Mouse (Mus musculus) kidney, postnatal 25 days (tissue): ENCODE measurements around the gene Fubp3.

ENCODE experiments used
- DNase-seq, 2 experiments: peaks; one replicate each; pipeline ENCODE4 v3.0.0; 2021; ENCODE audit warnings: mixed read lengths in 2 of 2

Gene Fubp3

DNA sequence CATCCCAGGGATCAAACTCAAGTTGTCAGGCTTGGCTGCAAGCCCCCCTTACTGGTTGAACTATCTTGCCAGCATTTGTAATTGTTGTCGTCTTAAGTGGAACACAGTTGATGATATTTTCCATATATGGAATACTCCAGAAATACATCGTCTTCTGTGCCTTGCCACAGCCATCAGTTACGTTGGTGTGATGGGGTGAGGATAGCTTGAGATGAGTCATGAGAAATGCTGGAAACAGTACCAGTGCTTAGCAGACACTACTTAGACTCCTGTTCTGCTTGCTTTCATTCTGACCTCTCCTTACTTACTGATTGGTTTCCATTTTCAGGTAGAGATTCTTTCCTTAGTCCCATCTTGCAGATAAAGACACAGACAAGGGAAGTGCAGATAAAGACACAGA lies 61.1 kb downstream of the Fubp3 start:
- DNase-seq: no peak

DNA sequence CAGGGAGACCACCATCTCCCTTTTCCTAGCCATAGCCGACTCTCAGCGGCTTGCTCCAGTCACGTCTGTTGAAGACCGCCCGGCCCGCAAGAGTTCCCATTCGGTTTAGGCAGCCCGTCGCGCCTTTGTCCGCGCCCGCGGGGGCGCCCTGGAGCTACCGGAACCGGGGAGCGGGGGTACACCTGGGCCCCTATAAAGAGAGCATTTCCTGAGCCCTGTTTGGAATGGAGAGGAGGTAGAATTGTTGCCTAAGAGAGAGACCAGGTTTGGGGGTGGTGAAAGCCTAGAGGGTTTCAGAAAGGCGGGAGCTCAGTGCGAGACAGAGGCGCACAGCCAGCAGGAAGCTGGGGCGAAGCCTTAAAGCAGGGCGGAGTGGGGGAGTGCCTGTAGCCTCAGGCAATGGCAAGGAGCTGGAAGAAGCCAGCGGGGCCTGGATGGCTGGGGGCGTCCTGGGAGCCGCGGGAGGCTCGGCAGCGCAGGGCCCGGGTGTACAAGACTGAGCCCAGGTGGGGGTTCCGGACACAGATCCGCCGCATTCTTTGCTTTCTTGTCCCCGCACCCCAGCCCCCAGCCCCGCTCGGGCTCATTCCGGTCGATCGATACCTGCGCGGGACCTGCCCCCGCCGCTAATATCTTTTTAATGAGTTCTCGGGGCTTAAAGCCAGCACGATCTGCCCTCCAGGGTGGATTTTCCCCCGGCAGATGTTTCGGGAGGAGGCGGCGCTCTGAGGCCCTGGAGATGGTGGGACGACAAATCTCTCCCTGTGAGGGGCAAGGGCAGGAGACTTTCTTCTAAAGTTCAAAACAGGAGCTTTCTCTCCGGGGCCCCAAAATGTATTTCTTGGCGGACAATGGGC lies 63.1 kb downstream of the Fubp3 start:
- no peak for DNase-seq

DNA sequence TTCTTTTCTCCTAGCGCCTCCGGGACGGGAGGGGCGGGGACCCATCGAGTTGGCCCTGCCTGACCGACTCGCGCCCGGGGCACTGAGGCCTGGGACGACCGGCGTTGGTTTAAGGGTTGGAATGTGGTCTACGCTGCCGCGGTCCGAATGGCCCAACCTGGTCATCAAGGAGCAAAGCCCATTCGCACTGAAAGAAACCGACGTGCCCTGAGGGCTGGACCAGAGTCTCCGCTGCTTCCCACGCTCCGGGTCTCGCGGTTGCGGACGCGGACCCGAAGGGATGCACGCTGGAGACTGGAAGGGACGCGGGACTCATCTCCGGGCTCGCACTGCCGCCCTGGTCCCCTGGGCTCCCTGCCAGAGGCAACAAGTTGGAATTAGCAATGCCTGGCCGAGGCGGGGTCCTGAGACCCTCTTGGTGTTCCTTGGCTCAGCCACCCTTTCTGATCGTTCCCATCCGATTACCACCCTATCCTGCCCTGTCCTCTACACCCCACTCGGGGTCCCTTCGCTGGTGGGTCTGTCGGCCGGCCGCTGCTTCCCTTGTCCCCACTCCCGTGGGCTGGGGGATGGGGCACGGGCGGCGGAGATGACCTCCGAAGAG lies 63.8 kb downstream of the Fubp3 start:
- no peak for DNase-seq

DNA sequence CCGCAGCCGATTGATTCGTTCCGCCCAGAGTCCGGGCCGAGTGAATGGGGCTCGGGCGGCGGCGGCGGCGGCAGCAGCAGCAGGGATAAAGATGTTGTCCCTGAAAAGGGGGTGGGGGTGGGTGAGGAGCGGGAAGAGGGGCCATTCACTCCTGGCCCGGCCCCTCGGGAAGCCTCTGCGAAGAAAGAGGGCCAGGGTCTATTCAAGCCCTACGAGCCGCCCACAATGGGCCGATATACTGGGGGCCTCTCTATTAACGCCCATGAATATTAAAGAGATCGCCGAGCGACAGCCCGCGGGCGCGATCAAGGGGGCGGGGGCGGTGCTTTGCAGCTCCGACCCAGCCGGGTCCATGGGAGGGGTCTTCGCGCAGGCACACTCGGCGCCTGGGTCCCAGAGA lies 64.3 kb downstream of the Fubp3 start:
- peak in 1 of 2 experiments; percentile 18 for DNase-seq

DNA sequence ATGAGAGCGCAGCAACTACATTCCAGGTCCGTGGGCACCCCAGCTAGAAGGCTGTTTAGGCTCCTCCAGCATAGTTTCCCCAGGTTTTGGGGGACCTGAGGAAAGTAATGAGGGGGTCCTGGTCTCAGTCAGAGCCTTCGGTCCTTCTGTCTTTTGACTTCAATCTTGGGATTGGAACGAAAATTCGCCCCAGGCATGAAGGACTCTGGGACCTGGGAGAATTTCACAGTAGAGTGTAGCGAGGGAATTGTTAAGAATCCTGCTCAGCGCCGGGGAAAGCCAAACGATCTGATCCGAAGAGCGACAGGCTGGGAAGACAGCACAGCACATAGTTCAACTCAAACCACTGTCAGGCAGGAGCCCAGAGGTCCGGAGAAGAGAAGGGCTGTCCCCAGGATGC lies 64.9 kb downstream of the Fubp3 start:
- no peak for DNase-seq

DNA sequence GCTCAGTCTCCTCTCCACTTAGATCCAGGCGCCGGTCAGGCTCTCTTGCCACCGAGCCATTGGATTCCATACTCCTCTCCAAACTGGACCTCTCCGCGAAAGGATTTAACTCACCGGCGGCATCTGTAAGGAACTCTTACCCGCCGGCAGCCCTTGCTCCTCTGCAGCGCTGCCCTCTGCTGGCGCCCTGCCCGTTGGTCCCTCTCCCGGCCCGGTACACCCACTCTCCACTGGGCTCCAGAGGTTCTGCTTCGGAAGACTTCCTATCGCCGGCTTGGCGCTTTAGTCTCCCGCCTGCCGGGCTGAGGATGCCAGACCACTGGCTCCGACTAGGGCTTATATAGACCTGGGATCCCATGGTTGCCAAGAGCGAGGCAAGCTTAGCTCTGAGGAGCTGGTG lies 65.4 kb downstream of the Fubp3 start:
- DNase-seq: peak; percentile 69 to 74

DNA sequence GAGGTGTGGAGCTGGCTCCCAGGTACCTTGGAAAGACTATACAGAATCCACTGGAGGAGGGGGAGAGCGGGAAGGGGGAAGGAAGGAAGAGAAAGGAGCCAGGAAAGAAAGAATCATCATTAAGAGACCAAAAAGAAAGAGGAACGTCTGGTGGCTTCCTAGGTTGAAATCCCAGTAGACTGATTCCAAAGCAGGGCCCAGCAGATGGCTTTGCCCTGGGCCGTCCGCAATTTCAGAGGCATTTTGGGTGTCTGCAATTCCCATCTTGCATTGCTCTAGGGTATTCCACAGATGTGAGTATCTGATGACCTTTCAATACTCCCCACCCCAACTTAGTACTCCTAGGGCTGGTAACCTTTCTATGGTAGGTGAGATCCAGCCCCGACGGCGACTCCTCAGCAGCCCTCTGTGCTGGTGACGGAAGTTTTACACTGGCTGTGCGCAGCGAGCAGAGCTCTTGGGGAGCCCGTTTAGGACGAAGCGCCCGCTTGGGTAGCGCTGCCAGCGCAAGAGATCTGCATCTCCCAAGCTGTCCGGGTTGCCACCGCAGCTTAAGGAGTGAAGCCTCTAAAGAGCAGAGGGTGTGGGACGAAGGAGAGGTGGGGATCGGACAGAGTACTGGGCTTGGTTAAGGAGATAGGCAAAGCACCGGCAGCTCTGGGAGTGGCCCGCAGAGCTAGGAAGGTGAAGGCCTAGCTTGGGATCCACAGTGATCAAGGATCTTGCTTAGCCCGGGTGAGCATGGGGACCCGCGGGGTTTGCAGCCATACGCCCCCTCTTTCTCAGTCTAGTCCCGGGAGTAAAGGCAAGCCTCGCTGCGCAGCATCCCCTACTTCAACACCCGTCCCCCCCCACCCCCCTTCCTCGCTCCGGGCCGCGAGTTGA lies 66.4 kb downstream of the Fubp3 start:
- no peak for DNase-seq

DNA sequence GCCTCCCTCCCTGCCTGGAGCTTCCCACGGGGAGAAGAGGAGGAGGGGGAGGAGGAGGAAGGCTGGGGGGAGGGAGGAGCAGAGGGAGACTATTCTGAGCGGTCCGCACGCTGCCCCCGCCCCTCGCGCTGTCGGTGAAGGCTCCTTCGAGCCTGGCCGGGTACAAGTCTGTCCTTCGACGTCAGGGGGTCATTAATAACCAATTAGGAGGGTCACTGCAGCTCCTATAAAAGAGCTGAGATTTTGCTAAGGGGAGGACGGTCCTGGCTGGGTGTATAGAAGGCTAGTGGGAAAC lies 67.0 kb downstream of the Fubp3 start:
- DNase-seq: no peak

DNA sequence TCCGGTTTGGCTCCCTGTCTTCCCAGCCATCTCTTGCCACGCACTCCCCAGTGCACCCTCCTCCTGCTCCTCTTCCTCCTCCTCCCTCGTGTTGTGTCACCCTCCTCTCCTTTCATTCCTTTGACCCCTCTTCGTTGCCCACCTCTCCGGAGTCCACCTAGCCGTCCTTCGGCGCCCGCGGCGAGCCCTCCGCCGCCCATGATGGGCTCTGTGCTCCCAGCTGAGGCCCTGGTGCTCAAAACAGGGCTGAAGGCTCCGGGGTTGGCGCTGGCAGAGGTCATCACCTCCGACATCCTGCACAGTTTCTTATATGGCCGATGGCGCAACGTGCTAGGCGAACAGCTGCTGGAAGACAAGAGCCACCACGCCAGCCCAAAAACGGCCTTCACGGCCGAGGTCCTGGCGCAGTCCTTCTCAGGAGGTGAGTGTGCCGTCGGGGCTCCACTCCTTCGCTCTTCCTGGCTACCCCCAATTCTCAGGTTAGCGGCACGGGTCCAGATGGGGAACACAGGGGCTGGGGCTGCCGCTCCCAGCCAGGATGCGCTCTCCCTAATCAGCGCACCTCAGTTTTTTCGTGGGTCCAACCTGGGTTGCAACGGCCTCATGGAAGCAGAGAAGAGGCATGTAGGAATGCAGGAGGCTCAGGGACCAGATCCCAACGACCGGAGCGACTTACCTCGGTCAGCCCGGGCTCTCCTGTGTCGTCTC lies 67.6 kb downstream of the Fubp3 start, which contains the start of gene Prdm12:
TSS of gene Prdm12 (plus strand) at position 137 of the 708 bp plus-strand sequence.
- DNase-seq: no peak

DNA sequence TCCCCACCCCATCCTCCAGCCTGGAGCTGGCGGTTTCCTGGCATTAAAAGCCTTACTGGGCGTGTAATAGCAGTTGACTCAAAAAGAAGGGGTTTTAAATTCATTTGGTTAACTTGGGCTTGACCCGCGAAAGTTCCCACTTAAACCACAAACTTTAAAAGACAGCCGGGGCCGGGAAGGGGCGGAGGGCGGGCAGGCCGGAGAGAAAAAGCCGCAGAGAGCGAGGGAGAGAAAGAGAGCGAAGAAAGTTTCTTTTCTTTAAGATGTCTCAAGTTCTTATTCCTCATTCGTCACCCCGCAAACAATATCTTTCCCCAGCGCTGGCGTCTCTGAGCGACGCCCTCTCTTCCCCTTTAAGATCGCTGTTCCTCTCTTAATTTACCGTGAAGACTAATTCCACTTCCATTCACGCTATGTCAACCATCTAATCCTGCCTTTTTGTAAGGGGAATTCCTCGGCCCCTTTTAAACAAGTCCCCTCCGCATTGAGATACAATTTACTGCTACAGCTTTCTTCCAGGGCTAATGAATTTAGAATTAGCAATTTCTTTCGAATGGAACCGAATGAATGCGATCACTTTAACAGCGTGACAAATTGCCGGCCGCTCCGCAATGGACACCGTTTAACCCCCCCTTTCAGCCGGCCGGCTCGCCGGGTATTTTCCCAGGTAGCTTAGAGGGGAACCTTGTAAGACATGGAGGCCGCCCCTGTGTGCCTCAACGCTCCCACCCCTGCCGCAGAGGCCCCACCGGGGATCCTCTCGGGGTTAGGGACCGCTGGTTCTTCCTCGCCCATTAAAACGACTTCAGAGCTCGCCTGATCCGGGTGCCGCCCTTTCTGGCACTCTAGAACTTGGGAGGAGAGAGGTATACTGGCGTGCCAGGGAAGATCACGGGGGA lies 68.4 kb downstream of the Fubp3 start:
- DNase-seq: no peak

DNA sequence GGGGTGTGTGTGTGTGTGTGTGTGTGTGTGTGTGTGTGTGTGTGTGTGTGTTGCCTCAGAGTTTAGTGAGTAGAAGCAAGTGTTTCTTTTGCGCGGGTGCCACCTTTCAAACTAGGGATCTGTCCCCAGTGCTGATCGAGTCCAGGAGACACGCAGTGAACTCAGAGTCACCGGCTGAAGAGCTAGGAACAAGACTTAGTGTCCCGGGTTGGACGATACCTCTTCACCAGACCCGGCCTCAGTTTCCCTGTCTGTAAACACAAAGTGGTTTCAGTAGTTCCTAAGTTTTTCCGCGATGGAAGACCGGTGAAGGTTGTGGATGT lies 69.0 kb downstream of the Fubp3 start:
- no peak for DNase-seq

DNA sequence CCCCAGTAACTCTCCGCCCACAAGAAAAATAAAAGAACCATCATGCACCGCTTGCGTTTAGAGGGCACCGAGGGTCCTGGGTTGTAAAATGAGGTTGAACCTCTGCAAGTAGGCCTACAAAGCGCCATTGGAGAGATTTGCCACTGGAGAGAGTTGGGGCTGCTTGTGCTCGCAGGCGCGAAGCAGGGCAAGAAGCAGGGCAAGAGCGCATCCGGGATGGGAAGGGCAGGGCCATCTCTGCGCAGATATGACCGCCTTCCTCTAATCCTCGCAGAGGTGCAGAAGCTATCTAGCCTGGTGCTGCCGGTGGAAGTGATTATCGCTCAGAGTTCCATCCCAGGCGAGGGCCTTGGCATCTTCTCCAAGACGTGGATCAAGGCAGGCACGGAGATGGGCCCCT lies 69.5 kb downstream of the Fubp3 start:
- no peak for DNase-seq

DNA sequence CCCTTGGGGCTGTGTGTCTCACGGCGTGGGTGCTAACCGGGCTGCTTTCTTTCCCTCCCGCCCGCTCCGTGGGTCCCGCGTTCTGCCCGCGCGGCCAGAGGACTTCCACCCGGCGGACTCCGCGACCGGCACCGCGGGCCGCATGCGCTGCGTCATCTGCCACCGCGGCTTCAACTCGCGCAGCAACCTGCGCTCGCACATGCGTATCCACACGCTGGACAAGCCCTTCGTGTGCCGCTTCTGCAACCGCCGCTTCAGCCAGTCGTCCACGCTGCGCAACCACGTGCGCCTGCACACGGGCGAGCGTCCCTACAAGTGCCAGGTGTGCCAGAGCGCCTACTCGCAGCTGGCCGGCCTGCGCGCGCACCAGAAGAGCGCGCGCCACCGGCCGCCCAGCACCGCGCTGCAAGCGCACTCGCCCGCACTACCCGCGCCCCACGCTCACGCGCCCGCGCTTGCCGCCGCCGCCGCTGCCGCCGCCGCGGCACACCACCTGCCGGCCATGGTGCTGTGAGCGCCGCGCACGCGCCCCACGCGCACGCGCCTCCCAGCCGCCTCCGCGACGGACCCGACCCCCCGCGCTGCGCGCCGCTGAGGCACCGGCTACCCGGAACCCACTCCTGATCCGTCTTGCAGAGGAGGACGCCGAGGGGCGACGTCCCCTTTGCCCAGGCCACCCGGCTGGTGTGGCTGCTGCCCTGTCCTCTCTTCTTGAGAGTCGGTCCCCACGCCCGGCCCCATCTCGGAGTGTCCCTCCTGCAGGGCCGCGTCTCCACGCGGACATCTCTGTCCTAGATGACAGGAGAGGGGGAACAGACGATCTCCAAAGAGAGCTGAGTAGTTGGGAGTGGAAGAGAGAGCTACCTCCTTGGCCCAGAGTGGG lies 81.8 kb downstream of the Fubp3 start:
- no peak for DNase-seq

DNA sequence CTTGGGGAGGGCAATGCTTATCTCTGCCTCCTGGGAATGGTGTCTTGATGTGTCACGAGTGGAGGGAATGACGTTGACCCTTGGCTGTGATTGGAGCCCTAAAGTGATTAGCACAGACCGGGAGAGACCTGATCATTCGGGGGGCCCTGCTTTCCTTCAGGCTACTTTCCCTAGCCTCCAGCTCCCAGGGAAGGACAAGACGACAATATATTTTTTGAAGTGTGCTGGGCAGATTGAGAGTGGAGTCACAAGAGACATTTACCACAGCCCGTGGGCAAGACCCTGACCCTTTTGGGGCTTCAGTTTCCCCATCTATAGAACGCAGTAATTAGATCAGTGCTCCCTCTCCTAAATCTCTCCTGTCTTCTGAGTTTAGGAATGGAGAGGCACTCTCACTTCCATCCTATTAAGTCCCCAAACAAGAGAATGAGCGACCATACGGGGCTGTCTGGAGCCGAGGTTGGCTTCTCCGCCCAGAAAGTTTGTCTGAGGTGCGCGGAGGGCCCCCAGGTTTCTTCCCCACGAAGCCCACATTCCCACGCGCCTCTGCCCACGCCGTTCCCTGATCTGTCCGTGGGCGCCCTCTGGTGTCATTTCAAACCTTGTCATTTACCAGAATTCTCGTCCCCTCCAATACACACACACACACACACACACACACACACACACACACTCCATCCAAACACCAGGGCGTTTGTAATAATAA lies 82.6 kb downstream of the Fubp3 start:
- peak; percentile 47 to 74 for DNase-seq

DNA sequence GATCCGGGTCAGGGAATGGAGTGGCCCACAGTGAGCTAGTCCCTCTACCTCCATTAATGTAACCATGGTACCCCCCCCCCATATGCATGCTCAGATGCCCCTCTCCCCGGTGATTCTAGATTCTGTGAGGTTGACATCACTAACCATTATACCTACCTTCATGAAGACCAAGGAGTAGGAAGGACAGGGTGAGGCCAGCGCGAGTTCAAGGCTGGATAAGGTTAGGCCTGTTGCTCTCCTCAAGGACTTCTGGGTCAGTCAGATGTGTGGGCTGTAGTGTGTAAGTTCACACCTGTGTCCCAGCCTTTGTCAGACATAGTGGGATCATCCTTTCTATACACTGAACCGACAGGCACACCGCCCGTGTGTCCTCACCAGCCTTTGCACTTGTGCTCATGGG lies 83.9 kb downstream of the Fubp3 start:
- DNase-seq: no peak

DNA sequence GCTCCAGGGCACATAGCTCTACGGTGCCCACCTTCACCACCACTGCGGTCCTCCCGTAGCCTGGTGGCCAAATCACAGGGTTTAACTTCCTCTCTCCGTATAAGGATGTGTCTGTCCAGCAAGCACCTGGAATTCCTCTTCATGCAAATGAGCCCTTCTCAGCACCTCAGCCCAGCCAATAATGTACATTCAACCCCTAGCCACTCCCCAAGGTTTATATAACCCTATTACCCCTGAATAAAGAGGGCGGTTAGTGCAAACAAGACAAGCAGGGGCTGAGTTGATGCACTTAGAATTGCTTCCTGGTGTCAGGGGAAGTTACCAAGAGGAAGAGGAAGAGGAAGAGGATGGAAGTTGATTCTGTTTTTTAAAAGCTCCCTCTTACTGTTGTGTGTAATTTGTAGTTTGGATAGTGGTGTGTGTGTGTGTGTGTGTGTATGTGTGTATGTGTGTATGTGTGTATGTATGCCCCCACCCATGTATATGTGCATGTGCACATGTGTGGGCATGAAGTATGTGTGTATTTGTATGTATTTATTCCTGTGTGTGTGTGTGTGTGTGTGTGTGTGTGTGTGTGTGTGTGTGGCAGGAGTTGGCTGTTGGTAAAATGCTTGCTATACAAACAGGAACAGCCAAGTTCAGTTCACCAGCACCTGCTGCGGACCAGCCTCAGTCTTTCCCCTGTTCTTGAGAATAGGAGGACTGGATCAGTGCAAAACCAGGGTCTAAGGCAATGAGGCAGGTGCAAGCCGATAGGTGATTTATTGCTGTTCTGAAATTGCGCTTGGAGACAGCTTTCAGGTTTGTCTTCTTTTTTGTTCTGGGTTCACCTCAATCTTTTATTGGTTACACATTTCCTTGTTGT lies 90.7 kb downstream of the Fubp3 start:
- no peak for DNase-seq

DNA sequence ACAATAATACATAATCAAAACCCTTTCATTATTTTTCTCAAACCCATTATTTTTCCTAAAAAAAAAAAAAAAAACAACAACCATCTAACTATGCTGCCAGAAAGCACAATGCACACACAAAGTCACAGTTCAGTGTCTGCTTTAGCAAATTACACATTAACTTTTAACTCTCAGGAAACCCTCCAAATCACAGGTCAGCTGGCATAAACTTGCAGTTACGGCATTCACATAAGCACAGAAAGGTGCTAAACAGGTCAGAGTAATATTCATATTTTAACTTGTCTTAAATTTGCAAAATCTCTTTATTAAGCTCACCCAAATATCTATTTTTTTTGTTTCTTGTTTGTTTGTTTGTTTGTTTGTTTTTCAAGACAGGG lies 91.3 kb downstream of the Fubp3 start:
- no peak for DNase-seq
